Mouse (Mus musculus) lung, adult 2 months (tissue): ENCODE data around the gene Gm21972.

Source experiments
- CTCF ChIP-seq: fragments of 200-500 bp; IDR thresholded peaks from 2 replicates; pipeline ENCODE4 v1.5.1; 2011; ENCODE audit warnings: mild to moderate bottlenecking, low read length, control low read depth; ENCODE audit not compliant: insufficient read depth
- POLR2A ChIP-seq: fragments of 200-500 bp; IDR thresholded peaks from 2 replicates; pipeline ENCODE4 v1.6.1; 2011; ENCODE audit warnings: low read depth, mild to moderate bottlenecking, control low read depth, low read length, borderline replicate concordance; ENCODE audit errors: extremely low read depth

GRCm38 (mm10) chr1:86154824-86155164 is 21.4 kb downstream of the Gm21972 start:
- no peak for TF ChIP-seq CTCF
- TF ChIP-seq POLR2A: no peak
